Mouse (Mus musculus) testis, adult 2 months (tissue): ENCODE data around the gene Erich6.

Experiments
- CTCF ChIP-seq: fragments of 200-500 bp; IDR thresholded peaks from 2 replicates; pipeline ENCODE4 v1.5.1; 2012; ENCODE audit warnings: low read depth, mild to moderate bottlenecking, inconsistent platforms, low read length, moderate library complexity; ENCODE audit not compliant: control insufficient read depth, insufficient read depth, insufficient replicate concordance
- POLR2A ChIP-seq: fragments of 200-500 bp; IDR thresholded peaks from 2 replicates; pipeline ENCODE4 v1.6.1; 2012; ENCODE audit warnings: low read depth, mild to moderate bottlenecking, inconsistent platforms, low read length, moderate library complexity; ENCODE audit not compliant: control insufficient read depth

GRCm38 (mm10) chr3:58681831-58682230 is 44.8 kb upstream of the Erich6 start:
- TF ChIP-seq CTCF (no peak), POLR2A (no peak)
